In genomic region chr5:21915973-21916372, GRCm38 (mm10) we compare ENCODE assay signal across 24 mouse cellular contexts. TPM values are rescaled to one million over a fixed set of nuclear protein-coding genes. Genes with fewer than 3 reads are reported as not detected.
DNase-seq lines count a peak whose midpoint lies in the region; ATAC-seq and TF ChIP-seq lines count a peak whose summit lies in the region.
"Had no signal": no experiment of that assay in that cellular context is flagged by ENCODE, and none has a peak within 500 bp of the region (broad histone marks: within the 10 kb centered on the region; RNA-seq: fewer than 3 reads in every experiment).

No protein-coding gene starts in this region.

- DNase-seq in hindbrain, postnatal 0 days (ENCODE audit: low spot score), result peak; percentile 9
- no peak for DNase-seq in hindbrain, embryonic 14.5 days (ENCODE audit: low spot score)
- no peak for DNase-seq in midbrain, postnatal 0 days (ENCODE audit: low spot score)
- DNase-seq in midbrain, embryonic 11.5 days (ENCODE audit: low spot score, missing footprints), result no peak
- DNase-seq in ES-E14 (ENCODE audit: low read depth, low spot score), result no peak
- DNase-seq in limb, embryonic 11.5 days (ENCODE audit: low spot score), result peak; percentile 21
- DNase-seq in natural killer cell, adult 2 months (ENCODE audit: low spot score in 2 of 2), result no peak
- no peak for DNase-seq in spleen, adult 18-20 months
- DNase-seq: adrenal gland, postnatal 36 days; kidney, postnatal 36 days; layer of hippocampus, postnatal 36 days; lung, adult 18-20 months; thymus, postnatal 25 days had no signal

- no peak for ATAC-seq in hindbrain, postnatal 0 days
- ATAC-seq in hindbrain, embryonic 14.5 days (ENCODE audit: low FRiP score), result no peak
- ATAC-seq in midbrain, postnatal 0 days (ENCODE audit: low FRiP score), result no peak
- no peak for ATAC-seq in midbrain, embryonic 11.5 days (ENCODE audit: low FRiP score)
- ATAC-seq in limb, embryonic 11.5 days (ENCODE audit: insufficient number of reproducible peaks, low FRiP score, low TSS enrichment, low read depth), result no peak
- ATAC-seq: intestine, embryonic 15.5 days had no signal

- in situ Hi-C loops in ES-E14 (cut with MboI; ENCODE audit: low sequenced_read_pairs in 2 of 2, unreplicated experiment in 2 of 2), result no loop called here

- no peak overlapping the region for H3K4me2 ChIP-seq in hindbrain, postnatal 0 days (ENCODE audit: low read depth, low read length)
- no peak overlapping the region for H3K4me2 ChIP-seq in hindbrain, embryonic 14.5 days (replicated peaks)
- no peak overlapping the region for H3K4me2 ChIP-seq in midbrain, postnatal 0 days (ENCODE audit: low read depth, low read length, poor library complexity, severe bottlenecking)
- no peak overlapping the region for H3K4me2 ChIP-seq in midbrain, embryonic 11.5 days
- no peak overlapping the region for H3K4me2 ChIP-seq in limb, embryonic 11.5 days (ENCODE audit: low read depth, severe bottlenecking)
- H3K4me2 ChIP-seq: intestine, embryonic 15.5 days; limb, embryonic 12.5 days; neural tube, embryonic 15.5 days; stomach, embryonic 15.5 days had no signal

- H3K4me1 ChIP-seq in hindbrain, postnatal 0 days (ENCODE audit: insufficient read depth, low read length), result no peaks in the 10 kb centered on the region
- H3K4me1 ChIP-seq in hindbrain, embryonic 14.5 days (replicated peaks; ENCODE audit: control insufficient read depth, insufficient read depth, low read length), result no peaks in the 10 kb centered on the region
- H3K4me1 ChIP-seq in midbrain, postnatal 0 days (ENCODE audit: insufficient read depth, low read length), result no peaks in the 10 kb centered on the region
- H3K4me1 ChIP-seq in midbrain, embryonic 11.5 days (ENCODE audit: control insufficient read depth, insufficient read depth, low read length), result no peaks in the 10 kb centered on the region
- peaks cover 0 to 3% of the 10 kb centered on the region in 2 experiments; a peak in 2 of 4 replicates for H3K4me1 ChIP-seq in ES-E14 (ENCODE audit: control insufficient read depth in 2 of 2, insufficient read depth in 2 of 2, low read length in 2 of 2, poor library complexity in 1 of 2)
- no peaks in the 10 kb centered on the region for H3K4me1 ChIP-seq in limb, embryonic 11.5 days (ENCODE audit: control insufficient read depth, insufficient read depth, low read length)
- H3K4me1 ChIP-seq: forebrain, embryonic 10.5 days; intestine, embryonic 15.5 days; limb, embryonic 12.5 days; neural tube, embryonic 15.5 days; stomach, embryonic 15.5 days had no signal

- 0 out of 2 replicates have a peak, but pooled peaks cover 4% of the 10 kb centered on the region for H3K36me3 ChIP-seq in hindbrain, postnatal 0 days (ENCODE audit: insufficient read depth, low read length)
- 0 out of 2 replicates have a peak, but pooled peaks cover 13% of the 10 kb centered on the region for H3K36me3 ChIP-seq in hindbrain, embryonic 14.5 days (replicated peaks; ENCODE audit: control insufficient read depth, insufficient read depth)
- H3K36me3 ChIP-seq in midbrain, postnatal 0 days (ENCODE audit: insufficient read depth, low read length), result 0 out of 2 replicates have a peak, but pooled peaks cover 3% of the 10 kb centered on the region
- H3K36me3 ChIP-seq in midbrain, embryonic 11.5 days (ENCODE audit: control insufficient read depth, insufficient read depth, low read length), result no peaks in the 10 kb centered on the region
- H3K36me3 ChIP-seq in ES-E14 (ENCODE audit: control insufficient read depth, insufficient read depth, low read length, poor library complexity, severe bottlenecking), result no peaks in the 10 kb centered on the region
- H3K36me3 ChIP-seq in limb, embryonic 11.5 days (ENCODE audit: control insufficient read depth, insufficient read depth, low read length), result no peaks in the 10 kb centered on the region
- H3K36me3 ChIP-seq: forebrain, embryonic 10.5 days; intestine, embryonic 15.5 days; limb, embryonic 12.5 days; stomach, embryonic 15.5 days had no signal

- no peak overlapping the region for H3K9ac ChIP-seq in hindbrain, postnatal 0 days (replicated peaks; ENCODE audit: low read length)
- no peak overlapping the region for H3K9ac ChIP-seq in hindbrain, embryonic 14.5 days
- no peak overlapping the region for H3K9ac ChIP-seq in midbrain, postnatal 0 days (replicated peaks; ENCODE audit: low read length, poor library complexity, severe bottlenecking)
- no peak overlapping the region for H3K9ac ChIP-seq in midbrain, embryonic 11.5 days (ENCODE audit: low read length)
- H3K9ac ChIP-seq in ES-E14 (ENCODE audit: insufficient read depth, low read depth, low read length, poor library complexity, severe bottlenecking), result no peak overlapping the region
- H3K9ac ChIP-seq in limb, embryonic 11.5 days (ENCODE audit: low read length), result no peak overlapping the region
- H3K9ac ChIP-seq: intestine, embryonic 15.5 days; limb, embryonic 12.5 days; neural tube, embryonic 15.5 days; stomach, embryonic 15.5 days had no signal

- no peak overlapping the region for H3K4me3 ChIP-seq in hindbrain, postnatal 0 days (ENCODE audit: low read length)
- no peak overlapping the region for H3K4me3 ChIP-seq in hindbrain, embryonic 14.5 days (replicated peaks; ENCODE audit: low read length)
- no peak overlapping the region for H3K4me3 ChIP-seq in midbrain, postnatal 0 days (ENCODE audit: low read depth, low read length)
- H3K4me3 ChIP-seq in midbrain, embryonic 11.5 days (ENCODE audit: low read depth, low read length), result no peak overlapping the region
- H3K4me3 ChIP-seq in ES-E14 (ENCODE audit: insufficient read depth in 1 of 2, low read depth in 1 of 2, low read length in 2 of 2, poor library complexity in 1 of 2, severe bottlenecking in 1 of 2), result no peak overlapping the region
- no peak overlapping the region for H3K4me3 ChIP-seq in limb, embryonic 11.5 days (ENCODE audit: low read depth, low read length)
- H3K4me3 ChIP-seq: forebrain, embryonic 10.5 days; intestine, embryonic 15.5 days; limb, embryonic 12.5 days; neural tube, embryonic 15.5 days; stomach, embryonic 15.5 days had no signal

- no peaks in the 10 kb centered on the region for H3K9me3 ChIP-seq in hindbrain, postnatal 0 days (ENCODE audit: low read length)
- 0 out of 2 replicates have a peak, but pooled peaks cover 3% of the 10 kb centered on the region for H3K9me3 ChIP-seq in hindbrain, embryonic 14.5 days (ENCODE audit: control insufficient read depth, low read length)
- H3K9me3 ChIP-seq in midbrain, postnatal 0 days (ENCODE audit: low read length), result no peaks in the 10 kb centered on the region
- no peaks in the 10 kb centered on the region for H3K9me3 ChIP-seq in midbrain, embryonic 11.5 days (ENCODE audit: control insufficient read depth, low read length)
- H3K9me3 ChIP-seq in ES-E14 (ENCODE audit: control insufficient read depth, insufficient read depth, low read depth, low read length), result no peaks in the 10 kb centered on the region
- H3K9me3 ChIP-seq in limb, embryonic 11.5 days (ENCODE audit: control insufficient read depth, low read length), result no peaks in the 10 kb centered on the region
- H3K9me3 ChIP-seq: intestine, embryonic 15.5 days; limb, embryonic 12.5 days; neural tube, embryonic 15.5 days; stomach, embryonic 15.5 days had no signal

- no peaks in the 10 kb centered on the region for H3K27me3 ChIP-seq in hindbrain, postnatal 0 days (ENCODE audit: insufficient read depth, low read length)
- no peaks in the 10 kb centered on the region for H3K27me3 ChIP-seq in hindbrain, embryonic 14.5 days (ENCODE audit: control insufficient read depth, insufficient read depth, low read length)
- H3K27me3 ChIP-seq in midbrain, postnatal 0 days (ENCODE audit: insufficient read depth, low read length), result no peaks in the 10 kb centered on the region
- no peaks in the 10 kb centered on the region for H3K27me3 ChIP-seq in midbrain, embryonic 11.5 days (ENCODE audit: control insufficient read depth, insufficient read depth, low read length)
- H3K27me3 ChIP-seq in limb, embryonic 11.5 days (ENCODE audit: control insufficient read depth, insufficient read depth, low read length), result no peaks in the 10 kb centered on the region
- H3K27me3 ChIP-seq: intestine, embryonic 15.5 days; limb, embryonic 12.5 days; neural tube, embryonic 15.5 days; stomach, embryonic 15.5 days had no signal

- TF ChIP-seq CTCF in hindbrain, postnatal 0 days (IDR thresholded peaks at IDR 0.05; ENCODE audit: low read depth), result peak; percentile 52
- TF ChIP-seq CTCF in midbrain, postnatal 0 days (IDR thresholded peaks at IDR 0.05), result peak; percentile 65

- no peak overlapping the region for H3K27ac ChIP-seq in hindbrain, postnatal 0 days
- H3K27ac ChIP-seq in hindbrain, embryonic 14.5 days, result no peak overlapping the region
- no peak overlapping the region for H3K27ac ChIP-seq in midbrain, postnatal 0 days (ENCODE audit: low read depth, low read length)
- no peak overlapping the region for H3K27ac ChIP-seq in midbrain, embryonic 11.5 days (ENCODE audit: low read depth, low read length)
- H3K27ac ChIP-seq in ES-E14 (ENCODE audit: insufficient read depth, low read depth, low read length, poor library complexity, severe bottlenecking), result no peak overlapping the region
- no peak overlapping the region for H3K27ac ChIP-seq in limb, embryonic 11.5 days (replicated peaks; ENCODE audit: low read depth, low read length)
- H3K27ac ChIP-seq: forebrain, embryonic 10.5 days; intestine, embryonic 15.5 days; limb, embryonic 12.5 days; neural tube, embryonic 15.5 days; stomach, embryonic 15.5 days had no signal

TF ChIP-seq in ES-E14, 5 proteins besides CTCF, POLR2A, EP300 and RAD21:
- TF ChIP-seq MAFK (IDR thresholded peaks at IDR 0.05; ENCODE audit: insufficient read depth, low read depth, low read length), result no peak
- peak; percentile 53; the same call in 1 of the 2 replicates for TF ChIP-seq ZC3H11A (IDR thresholded peaks at IDR 0.05; ENCODE audit: borderline replicate concordance, low read depth, low read length)

RNA-seq across cellular contexts. Expression of gene Slc26a5, which starts 50.6 kb away (rescaled TPM):
- 0.84 and 1.5 TPM in 2 replicates for total RNA-seq in hindbrain, postnatal 0 days (2014; rRNA removed)
- 0.30 and 1.0 TPM in 2 replicates for polyA plus RNA-seq in hindbrain, postnatal 0 days (2015; fragmentation: Nextera tagmentation; extraction: Ambion mirVana)
- polyA plus RNA-seq in hindbrain, embryonic 14.5 days (2014; fragmentation: Nextera tagmentation; extraction: Ambion mirVana), result 0.21 and 0.31 TPM in 2 replicates
- 0.60 and 0.90 TPM in 2 replicates for total RNA-seq in midbrain, postnatal 0 days (2014; rRNA removed)
- 0.33 and 0.42 TPM in 2 replicates for polyA plus RNA-seq in midbrain, postnatal 0 days (2015; fragmentation: Nextera tagmentation; extraction: Ambion mirVana)
- 0.07 and 0.18 TPM in 2 replicates for polyA plus RNA-seq in midbrain, embryonic 11.5 days (2014; fragmentation: Nextera tagmentation; extraction: Ambion mirVana)
- 0.16 and 0.27 TPM in 2 replicates for total RNA-seq in ES-E14 (2012; rRNA removed)
- 0.06 and 0.45 TPM in 2 replicates for polyA plus RNA-seq in limb, embryonic 11.5 days (2014; fragmentation: Nextera tagmentation; extraction: Ambion mirVana)
- total RNA-seq: adrenal gland, postnatal 36 days; gastrocnemius, postnatal 4 days; layer of hippocampus, postnatal 36 days; megakaryocyte, adult 5-6 weeks had no signal
- polyA plus RNA-seq: embryonic facial prominence, embryonic 14.5 days; heart, embryonic 14.5 days; hindbrain, embryonic 11.5 days; intestine, embryonic 15.5 days; small intestine, adult 2 months; stomach, embryonic 15.5 days had no signal

Comparison
In these comparisons a context has a peak if more than half of its experiments do, and no peak if none do; other contexts are left out.
1. DNase-seq: peak in hindbrain, postnatal 0 days (single experiment) and limb, embryonic 11.5 days (single experiment); none in hindbrain, embryonic 14.5 days (single experiment), midbrain, postnatal 0 days (single experiment), midbrain, embryonic 11.5 days (single experiment), ES-E14 (single experiment), natural killer cell, adult 2 months (0 of 2) and spleen, adult 18-20 months (0 of 2).